Mouse (Mus musculus) embryo, embryonic 10.5 days (tissue): ENCODE measurements around the gene Mtss1l.

Experiments used
- DNase-seq: peaks from one replicate; pipeline ENCODE4 v3.0.0-alpha.2; 2015; ENCODE audit warnings: low spot score

Gene Mtss1l

DNA sequence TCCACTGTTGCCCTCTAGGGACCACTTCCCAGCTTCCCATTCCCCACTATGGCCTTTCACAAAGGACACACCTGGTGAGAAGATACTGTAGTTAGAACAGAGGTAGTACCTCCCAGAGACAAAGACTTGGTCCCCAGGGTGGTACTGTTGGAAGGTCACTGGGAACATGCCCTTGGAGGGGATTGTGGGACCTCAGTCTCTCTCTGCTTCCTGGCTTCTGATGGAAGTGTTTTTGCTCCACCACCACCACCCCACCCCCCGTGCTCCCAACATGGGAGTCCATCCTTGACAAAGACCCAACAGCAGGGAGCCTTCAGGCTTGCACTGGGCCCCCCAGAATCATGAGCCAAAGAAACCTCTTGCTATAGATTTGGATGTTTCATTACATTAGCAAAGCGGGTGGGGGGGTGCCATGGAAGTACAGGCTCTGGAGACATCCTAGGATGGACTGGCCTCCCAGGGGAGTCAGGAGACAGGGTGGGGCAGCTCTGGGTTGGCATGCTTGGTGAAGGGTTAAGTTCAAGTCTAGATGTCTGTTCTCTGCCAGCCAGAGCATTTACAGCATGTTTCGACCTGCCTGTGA, 14.9 kb upstream of the Mtss1l start:
- DNase-seq, result no peak

DNA sequence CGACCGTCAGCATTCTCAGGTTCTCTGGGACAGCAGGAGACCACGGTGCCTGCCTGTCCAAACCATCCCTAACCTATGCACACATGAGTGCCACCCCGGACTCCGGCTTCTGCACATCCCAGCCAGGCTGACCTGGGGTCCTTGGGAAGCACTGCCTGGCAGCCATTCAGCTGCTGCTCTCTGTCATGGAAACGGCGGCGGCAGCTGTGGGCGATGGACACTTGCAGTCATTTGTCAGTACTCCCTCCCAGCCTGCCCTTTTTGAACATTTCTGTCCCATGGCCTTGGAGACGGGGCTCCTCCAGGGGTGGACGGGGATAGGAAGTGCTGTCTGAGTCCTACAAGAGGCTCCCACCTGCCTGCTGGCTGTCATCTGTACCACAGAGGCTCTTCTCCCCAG, 12.8 kb upstream of the Mtss1l start:
- DNase-seq, result no peak

DNA sequence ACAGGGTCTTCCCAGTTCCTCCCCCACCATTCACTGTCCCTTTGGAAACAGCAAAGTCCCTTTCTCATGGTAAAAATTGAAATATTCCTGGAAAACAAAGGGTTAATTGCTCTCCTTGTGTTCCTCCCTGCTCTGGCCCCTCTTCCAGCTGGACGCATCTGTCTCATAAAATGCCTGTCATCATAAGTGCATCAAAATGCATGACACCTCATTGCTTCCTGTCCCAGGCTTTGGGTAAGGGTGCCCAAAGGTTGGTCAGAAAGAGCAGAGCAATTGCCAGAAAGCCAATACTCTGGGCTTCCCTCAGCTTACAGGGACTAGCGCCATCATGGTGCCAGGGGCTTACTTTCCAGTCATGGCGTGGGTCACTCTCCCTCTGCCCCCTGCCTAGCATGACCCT, 10.7 kb upstream of the Mtss1l start:
- no peak for DNase-seq

DNA sequence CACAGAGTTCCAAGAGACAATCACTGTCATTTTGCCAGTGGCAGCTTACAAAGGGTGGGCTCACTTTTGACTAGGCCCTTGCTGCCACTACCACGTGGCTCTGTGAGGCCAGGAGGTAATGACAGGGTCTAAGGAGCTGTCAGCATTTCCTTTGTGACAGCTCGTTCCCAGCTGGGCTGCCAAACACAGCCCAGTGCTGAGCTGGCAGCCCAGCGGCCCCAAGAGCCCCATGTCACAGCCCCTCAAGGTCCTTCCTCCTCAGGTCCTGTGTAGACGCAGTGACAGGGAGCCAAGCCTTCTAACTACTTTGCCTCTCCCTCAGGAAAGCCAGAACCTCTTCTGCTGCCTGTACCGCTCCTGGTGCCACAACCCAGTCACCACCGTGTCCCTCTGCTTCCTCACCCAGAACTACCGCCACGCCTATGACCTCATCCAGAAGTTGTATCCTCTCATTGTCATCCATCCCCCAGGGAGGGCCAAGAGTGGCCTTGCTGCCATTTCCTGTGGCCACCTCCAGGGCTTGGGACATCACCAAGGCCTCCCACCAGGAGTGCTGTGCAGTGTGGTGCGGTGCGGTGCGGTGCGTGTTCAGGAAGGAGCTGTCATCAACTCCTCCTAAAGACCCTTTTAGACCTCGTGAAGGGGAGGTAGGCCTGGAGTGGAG, 9.9 kb upstream of the Mtss1l start:
- no peak for DNase-seq

DNA sequence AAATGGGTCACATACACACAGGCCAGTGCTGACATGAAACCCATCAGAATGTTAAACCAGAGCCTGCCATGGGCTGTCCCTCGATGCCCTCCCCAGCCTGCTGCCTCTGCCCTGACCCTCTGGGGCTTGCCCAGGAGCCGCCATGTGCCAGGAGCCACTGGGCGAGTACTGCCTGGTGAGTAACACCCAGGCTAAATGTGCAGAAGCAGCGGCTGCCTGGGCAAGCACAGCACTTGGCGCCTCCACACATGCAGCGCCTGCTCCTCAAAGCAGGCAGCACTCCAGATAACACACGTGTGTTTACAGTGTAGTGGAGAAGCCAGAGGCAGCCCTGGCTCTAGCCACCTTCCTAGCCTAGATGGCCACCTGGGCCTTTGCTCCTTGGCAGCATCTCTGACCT, 8.2 kb upstream of the Mtss1l start:
- no peak for DNase-seq

DNA sequence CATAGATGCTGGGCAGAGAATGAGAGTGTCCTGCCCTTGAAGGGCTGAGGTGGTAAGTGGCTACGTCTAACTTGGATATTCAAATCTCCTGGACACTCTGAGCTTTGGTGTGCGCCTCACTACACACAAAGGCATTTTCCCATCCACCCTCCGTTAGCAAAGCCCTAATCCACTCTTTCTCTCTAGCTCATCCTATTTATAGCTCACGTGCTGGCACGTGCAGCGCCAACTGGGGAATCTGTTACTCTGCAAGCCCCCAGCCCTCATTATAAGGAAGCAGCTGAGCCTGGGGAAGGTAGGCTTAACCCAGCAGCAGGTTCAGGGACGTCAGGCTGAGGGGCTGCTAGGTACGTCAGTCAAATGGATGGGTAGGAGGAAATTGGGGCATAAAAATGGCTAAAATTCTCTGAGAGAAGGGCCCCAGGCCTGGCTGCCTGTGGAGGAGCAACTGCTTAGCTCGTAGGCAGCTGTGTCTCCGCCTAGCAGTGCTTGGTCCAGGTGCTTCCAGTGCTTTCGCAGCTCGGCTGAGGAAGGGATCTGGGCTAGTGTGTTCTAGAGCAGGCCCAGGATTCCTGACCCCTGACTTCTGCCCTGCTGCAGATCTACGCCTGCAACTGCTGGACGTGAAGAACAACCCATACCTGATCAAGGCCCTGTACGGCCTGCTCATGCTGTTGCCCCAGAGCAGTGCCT, 6.3 kb upstream of the Mtss1l start:
- DNase-seq, result no peak

DNA sequence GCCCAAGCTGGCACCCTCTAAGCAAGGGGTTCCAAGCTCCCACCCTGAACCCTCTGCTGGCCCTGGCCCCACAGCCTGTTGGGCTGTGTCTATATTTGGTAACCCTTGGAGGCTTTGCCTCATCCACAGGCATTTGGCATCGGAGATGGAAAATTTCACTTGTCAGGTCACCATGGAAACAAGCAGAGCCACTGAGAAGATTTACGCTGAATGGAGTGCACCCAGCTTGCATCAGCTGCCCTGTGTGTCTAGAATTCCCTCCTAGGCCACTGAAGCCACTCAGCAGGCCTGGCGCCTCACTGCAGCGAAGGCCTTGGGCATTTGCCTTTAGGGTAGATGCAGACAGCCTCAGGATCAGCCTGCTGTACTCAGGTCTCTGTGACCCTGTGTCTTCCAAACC, 5.2 kb upstream of the Mtss1l start:
- DNase-seq, result no peak

DNA sequence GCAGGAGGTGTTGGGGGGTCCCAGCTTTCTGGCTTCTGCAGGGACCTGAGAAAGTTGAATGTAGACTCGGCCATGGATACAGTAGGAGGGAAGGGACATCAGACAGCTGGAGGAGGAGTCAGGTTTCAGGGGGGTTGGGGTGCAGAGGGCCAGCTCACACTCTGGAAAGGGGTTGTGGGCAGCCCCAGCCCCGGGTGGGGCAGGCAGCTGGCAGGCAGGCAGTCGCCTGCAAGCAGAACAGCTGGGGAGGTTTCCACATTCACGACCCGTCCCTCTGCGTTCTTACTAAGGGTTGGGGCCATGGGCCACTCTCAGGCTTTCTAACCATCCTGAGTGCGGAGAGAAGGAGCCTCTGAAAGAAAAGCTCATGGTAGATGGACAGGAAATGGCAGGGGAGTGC, 4.1 kb upstream of the Mtss1l start:
- DNase-seq, result no peak

DNA sequence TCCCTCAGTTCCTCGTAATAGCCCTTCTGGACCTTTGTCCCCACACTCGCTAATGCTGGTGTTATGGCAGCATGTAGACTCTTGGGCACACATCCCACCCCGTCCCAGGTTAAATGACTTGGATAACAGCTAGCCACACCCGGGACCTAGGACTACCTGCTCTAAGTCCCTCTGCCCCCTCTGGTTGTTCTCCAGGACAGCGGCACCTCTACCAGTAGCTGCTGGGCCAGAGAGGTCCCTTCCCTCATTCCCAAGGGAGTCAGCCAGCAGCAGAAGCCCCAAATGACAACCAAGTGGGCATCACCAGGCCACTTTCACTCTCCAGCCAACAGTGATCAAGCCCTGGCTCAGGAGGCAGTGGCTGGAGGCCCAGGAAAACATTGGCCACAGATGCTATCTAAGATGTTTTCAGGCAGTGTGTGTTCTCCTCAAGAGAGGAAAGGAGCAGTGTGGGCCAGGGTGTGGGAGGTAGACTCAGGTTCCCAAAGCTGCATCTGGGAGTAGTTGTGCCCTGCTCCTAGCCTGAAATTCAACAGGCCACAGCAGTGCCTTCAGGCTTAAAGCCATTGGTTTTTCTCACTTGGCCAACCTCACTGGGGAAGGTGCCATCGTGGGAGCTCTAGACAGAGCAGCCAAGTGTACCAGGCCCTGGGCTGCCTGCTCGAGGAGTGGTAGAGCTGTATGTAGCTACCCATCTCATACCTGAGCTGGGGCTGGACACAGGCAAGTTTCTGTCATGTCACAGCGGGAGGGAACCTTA, 2.9 kb upstream of the Mtss1l start:
- no peak for DNase-seq

DNA sequence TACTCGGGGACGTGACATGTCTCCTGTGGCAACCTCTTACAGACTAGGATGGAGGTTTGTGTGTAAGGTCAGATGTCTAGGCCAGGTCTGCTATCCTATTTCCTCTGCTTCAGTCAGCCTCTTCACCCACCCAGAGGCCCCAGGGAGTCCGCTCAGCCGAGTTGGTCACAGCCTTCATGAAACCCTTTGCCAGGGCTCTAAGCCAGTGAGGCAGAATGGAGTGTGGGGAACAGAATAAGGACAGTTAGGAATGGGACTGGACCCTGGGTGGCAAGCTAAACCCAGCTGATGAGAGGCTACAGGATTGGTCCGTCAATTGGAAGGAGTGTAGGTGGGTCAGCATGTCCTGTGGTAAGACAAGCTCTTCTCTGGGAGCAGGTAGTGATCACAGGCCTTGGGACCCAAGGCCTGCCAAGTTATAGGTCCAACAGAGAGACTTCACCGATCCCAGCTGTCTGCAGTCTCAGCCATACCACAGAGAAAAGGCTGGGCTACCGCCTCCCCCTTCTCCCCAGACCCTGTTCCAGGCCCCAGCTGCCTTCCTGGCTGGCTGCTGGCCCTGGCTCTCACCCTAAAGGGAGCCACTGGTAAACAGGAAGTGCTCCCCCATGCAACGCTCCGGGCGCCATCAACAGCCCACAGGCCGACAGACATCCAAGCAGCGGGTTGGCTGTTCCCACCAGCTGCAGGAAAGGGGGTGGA, 2.2 kb upstream of the Mtss1l start:
- DNase-seq, result no peak

DNA sequence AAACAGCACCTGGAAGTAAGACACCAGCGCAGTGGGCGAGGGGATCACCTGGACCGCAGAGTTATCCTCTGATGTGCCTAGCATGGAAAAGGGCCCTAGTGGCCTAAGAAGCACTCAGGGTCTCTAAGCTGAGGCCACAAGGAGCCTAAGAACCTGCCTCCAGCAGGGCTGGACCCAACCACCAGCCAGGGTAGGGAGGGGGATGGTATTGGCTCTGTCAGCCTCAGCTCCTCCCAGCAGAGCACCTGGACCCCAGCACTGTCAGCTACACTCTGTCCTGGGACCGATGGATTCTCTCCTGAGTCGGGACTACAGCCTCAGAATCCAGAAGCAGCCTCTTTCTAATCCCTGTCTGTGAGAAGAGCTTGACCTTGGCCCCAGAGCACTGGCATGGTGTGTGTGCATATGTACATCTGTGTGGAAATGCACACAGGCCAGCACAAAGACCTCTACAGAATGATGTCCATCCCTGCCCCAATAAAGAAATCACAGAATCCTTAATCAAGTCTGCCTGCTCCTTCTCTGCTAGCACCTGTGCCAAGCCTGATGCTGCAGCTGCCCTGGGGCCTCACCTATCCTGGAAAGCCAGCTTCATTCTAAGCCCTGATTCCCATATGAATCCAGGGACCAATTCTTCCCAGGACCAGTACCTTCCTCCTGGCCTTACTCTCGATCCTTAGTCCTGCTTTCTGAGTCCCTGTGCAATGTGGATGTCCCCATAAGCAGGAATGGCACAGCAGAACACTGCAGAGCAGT, 1.2 kb upstream of the Mtss1l start:
- no peak for DNase-seq

DNA sequence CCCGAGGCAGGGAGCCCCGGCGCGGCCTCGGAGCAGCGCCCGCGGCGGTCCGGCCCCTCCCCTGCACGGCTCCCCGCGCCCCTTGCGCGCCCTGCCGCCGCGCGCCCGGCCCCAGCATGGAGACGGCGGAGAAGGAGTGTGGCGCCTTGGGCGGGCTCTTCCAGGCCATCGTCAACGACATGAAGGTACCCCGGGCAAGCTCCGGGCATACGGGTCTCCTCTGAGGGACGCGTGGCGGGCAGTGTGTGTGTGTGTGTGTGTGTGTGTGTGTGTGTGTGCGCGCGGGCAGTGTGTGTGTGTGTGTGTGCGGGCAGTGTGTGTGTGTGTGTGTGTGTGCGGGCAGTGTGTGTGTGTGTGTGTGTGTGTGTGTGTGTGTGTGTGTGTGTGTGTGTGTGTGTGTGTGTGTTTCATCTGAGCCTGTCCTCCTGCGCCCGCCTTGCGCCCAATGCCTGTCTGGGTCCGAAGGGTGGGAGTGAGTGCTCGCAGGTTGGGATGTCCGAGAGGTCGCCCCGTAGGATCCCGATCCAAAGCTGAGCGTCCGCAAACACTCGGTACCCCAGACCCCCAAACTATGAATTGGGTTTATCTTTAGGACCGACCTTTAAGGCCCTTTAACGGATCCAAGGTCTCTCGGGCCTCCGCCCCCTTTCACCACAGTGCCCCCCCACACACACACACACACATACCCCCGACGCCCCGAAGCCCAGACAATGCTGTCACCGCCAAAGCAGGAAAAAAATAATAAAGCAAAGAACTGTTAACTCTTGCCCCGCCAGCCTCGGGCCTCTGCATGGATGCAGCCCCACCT, 534 bp downstream of the Mtss1l start:
- DNase-seq, result peak; percentile 35

DNA sequence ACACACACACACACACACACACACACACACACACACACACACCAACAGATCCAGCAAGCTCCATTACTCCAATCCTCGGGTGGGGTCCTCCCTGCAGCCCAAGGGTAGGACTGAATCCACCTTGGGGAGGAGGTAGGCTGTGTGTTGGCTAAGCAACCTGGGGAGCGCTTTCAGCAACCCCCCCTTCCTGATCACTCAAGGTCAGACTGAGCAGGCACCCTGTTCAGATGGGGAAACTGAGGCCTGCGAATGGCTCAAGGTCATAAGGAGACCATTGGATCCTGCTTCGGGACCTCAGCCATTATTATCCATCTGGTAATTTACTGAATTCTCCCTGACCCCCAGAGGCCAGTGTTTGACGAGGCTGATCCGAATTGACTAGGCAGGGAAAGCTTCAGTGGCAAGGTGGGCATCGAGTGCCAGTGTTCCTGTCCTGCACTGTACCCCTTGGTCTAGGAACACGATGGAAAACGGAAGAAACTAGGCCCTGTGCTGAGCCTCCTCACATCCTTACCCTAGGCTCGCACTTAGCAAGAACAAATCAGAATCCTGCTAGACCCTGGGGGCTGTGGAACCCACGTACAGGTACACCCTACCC, 1.2 kb downstream of the Mtss1l start:
- no peak for DNase-seq

DNA sequence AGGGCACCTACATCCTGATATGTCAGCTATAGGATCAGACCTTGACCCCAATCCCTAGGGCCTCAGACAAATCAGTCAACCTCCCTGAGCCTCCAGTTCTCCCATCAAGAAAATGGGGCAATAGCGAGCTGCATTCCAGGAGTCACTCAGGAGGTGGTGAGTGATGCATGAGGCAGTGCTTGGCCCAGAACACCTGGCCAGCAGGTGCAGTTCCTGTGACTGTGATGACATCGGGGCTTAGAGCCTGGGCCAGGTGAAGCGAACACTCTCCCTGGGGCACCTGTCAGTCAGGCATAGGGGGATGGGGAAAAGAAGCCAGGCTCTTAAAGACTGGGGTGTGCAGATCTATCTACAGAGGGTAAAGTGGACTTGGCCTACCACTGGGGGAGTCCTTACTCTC, 3.2 kb downstream of the Mtss1l start:
- no peak for DNase-seq

DNA sequence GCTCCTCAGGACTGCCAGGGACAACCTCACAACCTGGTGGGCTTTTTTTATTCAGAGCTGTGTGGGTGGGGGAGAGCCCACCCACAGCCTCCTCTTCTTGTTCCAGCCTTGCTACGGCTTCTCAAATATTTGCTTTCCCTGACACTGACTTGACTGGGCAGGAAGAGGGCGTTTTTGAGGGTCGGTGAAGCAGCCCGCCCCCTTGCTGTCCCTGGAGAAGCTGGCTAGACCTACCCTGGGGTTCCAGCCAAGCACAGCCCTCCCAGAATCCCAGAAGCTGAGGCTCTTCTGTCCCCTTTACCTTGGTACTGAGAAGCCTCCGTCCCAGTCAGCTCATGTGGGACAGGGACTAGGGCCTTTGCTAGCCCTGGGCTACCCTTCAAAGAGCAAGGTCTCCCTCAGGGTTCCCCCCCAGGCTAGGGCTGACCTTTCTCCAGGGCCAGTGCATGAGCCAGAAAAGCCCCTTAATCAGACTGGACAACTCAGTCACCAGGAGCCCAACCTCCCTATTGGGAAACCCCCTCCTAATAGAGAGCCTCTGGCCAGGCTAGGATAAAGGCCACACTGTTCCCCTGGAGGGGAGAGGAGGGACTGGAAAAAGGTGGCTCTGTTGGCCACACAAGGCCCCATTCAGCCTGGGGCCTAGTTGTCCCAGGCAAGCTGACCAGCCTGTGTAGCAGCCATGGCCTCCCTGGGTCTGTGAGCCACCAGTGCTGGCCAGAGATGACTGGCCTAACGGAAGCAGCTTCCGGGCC, 4.0 kb downstream of the Mtss1l start:
- peak; percentile 33 for DNase-seq

DNA sequence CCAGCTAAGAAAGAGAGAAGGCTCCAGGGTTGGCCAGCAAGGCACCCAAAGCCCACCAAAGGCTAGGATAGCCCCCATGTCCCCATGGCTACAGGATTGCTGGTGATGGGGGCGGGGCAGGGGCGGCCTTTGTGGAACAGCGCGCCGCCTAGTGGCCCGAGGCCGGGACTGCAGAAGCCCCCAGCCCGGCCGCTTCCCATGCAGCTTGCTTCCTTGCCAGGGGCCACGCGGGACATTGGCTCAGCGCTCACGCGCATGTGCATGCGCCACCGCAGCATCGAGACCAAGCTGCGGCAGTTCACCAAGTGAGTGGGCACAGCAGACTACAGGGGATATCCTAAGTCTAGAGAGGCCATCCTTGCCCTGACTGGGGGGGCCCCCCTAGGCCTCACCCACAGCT, 5.6 kb downstream of the Mtss1l start:
- DNase-seq, result peak; percentile 84

DNA sequence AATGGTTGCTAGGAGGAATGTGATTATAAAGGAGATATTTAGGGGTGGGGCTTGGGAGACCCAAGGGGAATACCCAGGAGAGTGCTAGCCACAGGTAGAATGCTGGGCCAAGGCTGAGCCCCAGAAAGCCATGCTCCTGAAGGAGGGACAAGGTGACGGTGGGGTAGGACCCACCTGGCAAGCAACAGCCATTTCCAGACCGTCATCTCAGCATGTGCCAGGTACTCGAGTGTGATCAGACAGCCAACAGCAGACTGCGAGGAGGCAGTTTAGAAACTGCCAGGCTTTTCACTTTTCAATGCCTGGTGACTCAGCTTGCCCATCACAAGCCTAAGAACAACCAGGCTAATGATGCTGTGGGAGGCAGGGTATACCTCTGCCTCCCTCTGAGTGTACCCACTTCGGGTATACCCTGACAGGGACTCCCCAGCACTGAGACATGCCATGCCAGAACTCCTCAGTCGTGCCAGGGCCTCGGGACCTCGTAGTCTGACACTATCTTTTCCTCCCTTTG, 10.1 kb downstream of the Mtss1l start:
- DNase-seq, result no peak

DNA sequence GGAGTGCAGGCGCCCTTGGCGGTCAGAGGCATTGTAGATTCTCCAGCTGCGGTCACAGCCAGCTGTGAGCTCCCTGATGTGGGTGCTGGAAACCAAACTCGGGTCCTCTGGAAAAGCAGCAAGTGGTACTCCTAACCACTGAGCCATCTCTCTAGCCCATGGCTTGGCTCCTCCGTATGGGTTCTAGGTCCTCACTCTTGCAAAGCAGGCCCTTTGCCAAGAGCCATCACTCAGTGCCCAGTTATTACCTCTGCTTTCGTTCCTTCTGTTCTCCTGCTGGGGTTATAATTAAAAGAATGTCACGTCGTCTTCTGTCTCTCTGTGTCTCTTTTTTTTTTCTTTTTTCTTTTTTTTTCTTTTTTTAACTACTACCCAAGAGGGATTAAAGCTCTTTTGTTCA, 11.8 kb downstream of the Mtss1l start:
- no peak for DNase-seq

DNA sequence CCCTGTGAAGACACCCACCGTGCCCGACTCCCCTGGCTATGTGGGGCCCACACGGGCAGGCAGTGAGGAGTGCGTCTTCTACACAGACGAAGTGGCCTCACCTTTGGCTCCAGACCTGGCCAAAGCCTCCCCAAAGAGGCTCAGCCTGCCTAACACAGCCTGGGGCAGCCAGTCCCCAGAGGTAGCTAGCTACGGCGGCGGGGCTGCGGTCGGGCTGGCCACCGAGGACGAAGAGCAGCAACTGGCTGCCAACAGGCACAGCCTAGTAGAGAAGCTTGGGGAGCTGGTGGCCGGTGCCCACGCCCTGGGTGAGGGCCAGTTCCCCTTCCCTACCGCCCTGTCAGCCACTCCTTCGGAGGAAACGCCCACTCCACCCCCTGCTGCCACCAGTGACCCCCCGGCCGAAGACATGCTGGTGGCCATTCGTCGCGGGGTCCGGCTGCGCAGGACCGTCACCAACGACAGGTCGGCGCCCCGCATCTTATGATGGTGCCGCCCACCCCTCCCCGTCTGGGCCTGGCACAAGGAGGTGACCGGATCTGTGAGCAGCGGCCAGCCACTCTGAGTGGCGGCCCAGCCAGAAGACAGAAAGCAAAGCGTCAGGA, 17.4 kb downstream of the Mtss1l start:
- no peak for DNase-seq
